In genomic region chr19:53454059-53454458, GRCm38 (mm10) we compare ENCODE assay signal across 14 mouse cellular contexts.
DNase-seq lines count a peak whose midpoint lies in the region; ATAC-seq and TF ChIP-seq lines count a peak whose summit lies in the region.
"Had no signal": no experiment of that assay in that cellular context is flagged by ENCODE, and none has a peak within 500 bp of the region (broad histone marks: within the 10 kb centered on the region; RNA-seq: fewer than 3 reads in every experiment).

No protein-coding gene starts in this region.

- no peaks in the 10 kb centered on the region for H3K27me3 ChIP-seq in kidney, postnatal 0 days (ENCODE audit: insufficient read depth, low read length)
- H3K27me3 ChIP-seq in forebrain, embryonic 13.5 days: 0 out of 2 replicates have a peak, but pooled peaks cover 3% of the 10 kb centered on the region

- H3K9me3 ChIP-seq in kidney, postnatal 0 days (replicated peaks; ENCODE audit: low read length): no peaks in the 10 kb centered on the region
- no peaks in the 10 kb centered on the region for H3K9me3 ChIP-seq in forebrain, embryonic 13.5 days (replicated peaks)
- H3K9me3 ChIP-seq: liver, embryonic 12.5 days had no signal

- no peaks in the 10 kb centered on the region for H3K36me3 ChIP-seq in kidney, postnatal 0 days (ENCODE audit: insufficient read depth, low read length)
- no peaks in the 10 kb centered on the region for H3K36me3 ChIP-seq in forebrain, embryonic 13.5 days (ENCODE audit: poor library complexity, severe bottlenecking)
- H3K36me3 ChIP-seq: liver, embryonic 12.5 days had no signal

- H3K4me2 ChIP-seq in kidney, postnatal 0 days (ENCODE audit: low read length): no peak overlapping the region
- H3K4me2 ChIP-seq in forebrain, embryonic 13.5 days: no peak overlapping the region
- H3K4me2 ChIP-seq: liver, embryonic 12.5 days had no signal

- TF ChIP-seq POLR2A in brain, embryonic 14.5 days (IDR thresholded peaks at IDR 0.05; ENCODE audit: borderline replicate concordance, extremely low read depth, insufficient read depth, insufficient read length, poor library complexity, severe bottlenecking): no peak

- 0 out of 2 replicates have a peak, but pooled peaks have one; percentile 30 for ATAC-seq in kidney, postnatal 0 days (replicated peaks; ENCODE audit: low FRiP score, low read depth)
- ATAC-seq in forebrain, embryonic 13.5 days: peak; percentile 70
- ATAC-seq in erythroblast, adult 5-6 weeks (replicated peaks; ENCODE audit: low FRiP score, poor library complexity, severe bottlenecking): no peak
- ATAC-seq: CD4-positive, CD25-positive, alpha-beta regulatory T cell, adult 4 months; liver, embryonic 12.5 days had no signal

- H3K9ac ChIP-seq in kidney, postnatal 0 days (ENCODE audit: low read depth, low read length): no peak overlapping the region
- H3K9ac ChIP-seq in forebrain, embryonic 13.5 days: no peak overlapping the region
- H3K9ac ChIP-seq: liver, embryonic 12.5 days had no signal

- 70% methylated on average over 3 of the region's 3 CpGs for WGBS in kidney, postnatal 0 days
- WGBS in forebrain, embryonic 13.5 days: 76% methylated on average over 3 of the region's 3 CpGs

- H3K4me1 ChIP-seq in kidney, postnatal 0 days (replicated peaks; ENCODE audit: insufficient read depth, low read length): peaks cover 13% of the 10 kb centered on the region
- H3K4me1 ChIP-seq in forebrain, embryonic 13.5 days: peaks cover 34% of the 10 kb centered on the region

- DNase-seq in kidney, postnatal 0 days (ENCODE audit: low spot score): no peak
- DNase-seq in kidney, postnatal 10 days: no peak
- peak; percentile 87 for DNase-seq in brain, embryonic 14.5 days (ENCODE audit: low read depth)
- DNase-seq in cerebellum, adult 18-20 months: peak; percentile 82 to 86
- DNase-seq in testis, postnatal 14 days (ENCODE audit: low spot score): no peak
- no peak for DNase-seq in spleen, postnatal 10 days (ENCODE audit: low spot score in 2 of 2)
- DNase-seq: heart, postnatal 14 days; kidney, adult 2 months; lung, postnatal 10 days had no signal

- H3K27ac ChIP-seq in kidney, postnatal 0 days: no peak overlapping the region
- H3K27ac ChIP-seq in forebrain, embryonic 13.5 days: no peak overlapping the region
- H3K27ac ChIP-seq: layer of hippocampus, adult 2 months; liver, embryonic 12.5 days had no signal

- no peak for TF ChIP-seq CTCF in kidney, postnatal 0 days (IDR thresholded peaks at IDR 0.05; ENCODE audit: low read depth)
- TF ChIP-seq CTCF in brain, embryonic 14.5 days (IDR thresholded peaks at IDR 0.05; ENCODE audit: borderline replicate concordance, extremely low read depth, insufficient read depth, insufficient read length): no peak

- no peak overlapping the region for H3K4me3 ChIP-seq in kidney, postnatal 0 days (replicated peaks; ENCODE audit: low read depth, low read length)
- H3K4me3 ChIP-seq in forebrain, embryonic 13.5 days: no peak overlapping the region
- H3K4me3 ChIP-seq: layer of hippocampus, adult 2 months; liver, embryonic 12.5 days had no signal

Comparison
In these comparisons a context has a peak if more than half of its experiments do, and no peak if none do; other contexts are left out.
1. DNase-seq: peak in brain, embryonic 14.5 days (single experiment) and cerebellum, adult 18-20 months (2 of 2); none in kidney, postnatal 0 days (single experiment), kidney, postnatal 10 days (single experiment), testis, postnatal 14 days (single experiment) and spleen, postnatal 10 days (0 of 2).